Mouse (Mus musculus) common myeloid progenitor, adult 5-6 weeks (primary cell): Measurements from ENCODE around the gene Gm10096. TPM values are rescaled to one million over a fixed set of nuclear protein-coding genes. Genes with fewer than 3 reads are reported as not detected.
"Not testable (repeated sequence)": the region's sequence is repeated elsewhere in the genome, so short reads cannot be mapped to it uniquely, and the experiment has no call there.

Source experiments
- ATAC-seq: replicated peaks from 2 replicates; pipeline ENCODE4 v1.8.0; 2016; ENCODE audit warnings: low read depth, mild to moderate bottlenecking, moderate TSS enrichment, inconsistent platforms; ENCODE audit not compliant: poor library complexity, severe bottlenecking
- total RNA-seq: library from RNA; stranded (forward); fragments of 200-1000, 187-1606 nt; gene quantifications from 2 replicates; pipeline ENCODE4 v1.2.3, GENCODE M21; 2017

The Gm10096 gene
- total RNA-seq: not detected in 2 replicates

DNA sequence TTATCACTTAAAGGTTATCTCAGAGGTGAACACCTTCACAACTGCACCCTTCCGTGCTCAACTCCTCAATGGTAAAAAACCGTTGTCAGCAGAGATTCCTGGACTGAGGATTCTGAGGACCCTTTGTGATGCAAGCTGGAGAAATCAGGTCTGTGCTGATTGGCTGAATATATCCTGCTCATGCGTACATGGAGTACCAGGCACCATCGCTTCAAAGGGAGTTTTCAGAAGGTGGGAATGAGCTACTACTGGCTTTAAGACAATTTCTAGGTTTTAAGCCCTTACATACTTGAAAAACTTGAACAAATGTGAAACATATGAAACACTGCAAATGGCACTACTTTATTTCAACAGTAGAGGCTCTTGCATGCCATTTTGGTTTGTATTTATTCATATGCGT lies at the start of gene Gm10096:
TSS of gene Gm10096 (minus strand) at position 101 of the 400 bp plus-strand sequence.
- ATAC-seq: not testable (repeated sequence)
